Mouse (Mus musculus): ENCODE measurements around the gene Cysltr2. TPM values are rescaled to one million over a fixed set of nuclear protein-coding genes. Genes with fewer than 3 reads are reported as not detected.

The Cysltr2 gene
- polyA plus RNA-seq, 1 experiment from 2014 or later: not detected

DNA sequence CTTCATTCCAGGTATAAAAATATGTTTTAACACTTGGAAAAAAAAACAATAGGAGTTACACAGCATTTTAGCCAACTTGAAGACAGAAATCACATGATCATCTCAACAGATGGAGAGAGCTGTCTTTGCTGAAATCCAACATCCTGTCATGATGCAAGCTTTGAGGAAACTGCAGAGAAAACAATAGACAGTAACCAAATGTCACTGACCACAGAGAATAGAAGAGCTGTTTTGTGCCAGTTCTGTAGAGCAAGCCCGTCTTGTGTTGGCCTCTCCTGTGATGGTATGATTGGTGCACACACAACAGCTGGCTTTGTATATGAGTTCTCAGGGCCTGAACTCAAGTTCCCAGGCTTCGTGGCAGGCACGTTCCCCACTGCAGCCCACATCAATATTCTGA is 68.2 kb downstream of the Cysltr2 start:
- H3K36me3 ChIP-seq: no peaks in the 10 kb centered on the region
- peaks cover 4% of the 10 kb centered on the region; the same call in 1 of the 2 replicates for H3K4me1 ChIP-seq (replicated peaks)
- 84% methylated on average over 3 of the region's 3 CpGs for WGBS
- no peak overlapping the region for H3K4me3 ChIP-seq
- H3K27ac ChIP-seq: no peak overlapping the region
- H3K27me3 ChIP-seq (ENCODE audit: insufficient read depth, poor library complexity, severe bottlenecking): no peaks in the 10 kb centered on the region
- no peaks in the 10 kb centered on the region for H3K9me3 ChIP-seq
- no peak for DNase-seq (ENCODE audit: low spot score)

DNA sequence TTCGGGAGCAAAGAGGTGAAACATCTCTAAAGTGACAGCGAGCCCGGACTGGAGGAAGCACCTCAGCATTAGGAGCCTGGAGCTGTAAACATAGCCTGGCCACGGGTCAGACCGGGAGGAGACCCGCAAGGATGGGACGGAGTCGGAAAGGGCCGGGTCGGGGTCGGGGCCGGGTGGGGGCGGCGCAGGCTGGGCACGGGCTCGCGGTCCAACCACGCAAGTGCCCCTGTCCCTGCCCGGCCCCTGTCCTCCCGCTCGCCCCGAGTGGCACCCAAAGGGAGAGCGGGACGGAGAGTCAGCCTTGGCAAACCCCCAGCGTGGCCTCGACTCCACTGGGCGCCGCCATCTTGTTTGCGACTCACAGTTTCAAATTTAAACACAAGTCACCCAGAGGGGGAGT is 68.8 kb downstream of the Cysltr2 start:
- H3K27ac ChIP-seq: no peak overlapping the region
- H3K4me1 ChIP-seq (replicated peaks): peaks cover 4% of the 10 kb centered on the region; the same call in 1 of the 2 replicates
- WGBS: 96% methylated on average over 29 of the region's 29 CpGs
- H3K27me3 ChIP-seq (ENCODE audit: insufficient read depth, poor library complexity, severe bottlenecking): no peaks in the 10 kb centered on the region
- no peak for DNase-seq (ENCODE audit: low spot score)
- H3K9me3 ChIP-seq: no peaks in the 10 kb centered on the region
- no peak overlapping the region for H3K4me3 ChIP-seq
- H3K36me3 ChIP-seq: no peaks in the 10 kb centered on the region

DNA sequence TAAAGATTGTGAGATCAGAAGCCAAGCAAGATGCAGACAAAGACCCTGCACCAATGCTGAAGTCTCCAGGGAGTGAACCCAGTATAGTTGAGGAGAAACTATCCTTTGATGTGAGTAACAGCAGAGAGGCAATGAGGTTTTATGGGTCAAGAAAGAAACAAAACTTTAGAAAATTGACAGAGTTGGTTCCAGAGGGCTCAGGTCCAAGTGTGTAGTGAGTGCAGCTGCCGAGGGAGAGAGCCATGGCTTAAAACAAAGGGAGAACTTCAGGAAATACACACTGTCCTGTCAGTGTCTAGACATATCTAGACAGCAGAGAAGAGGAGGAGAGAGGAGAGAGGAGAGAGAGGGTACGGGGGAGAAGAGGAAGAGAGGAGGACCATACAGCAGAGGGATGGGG is 72.8 kb downstream of the Cysltr2 start:
- Histone ChIP-seq H3K27ac (no peak overlapping the region), H3K9me3 (no peaks in the 10 kb centered on the region), H3K27me3 (ENCODE audit: insufficient read depth, poor library complexity, severe bottlenecking) (no peaks in the 10 kb centered on the region), H3K4me3 (no peak overlapping the region), H3K36me3 (no peaks in the 10 kb centered on the region), H3K4me1 (replicated peaks) (no peaks in the 10 kb centered on the region)
- no peak for DNase-seq (ENCODE audit: low spot score)
- 72% methylated on average over 2 of the region's 2 CpGs for WGBS

Other genes with a start within 250 kb of the Cysltr2 start
- gene Rcbtb2, start 73.9 kb upstream of the Cysltr2 start, polyA plus RNA-seq (2016; fragmentation: Nextera tagmentation; extraction: Ambion mirVana): 145 and 157 TPM in 2 replicates
- gene Lpar6, start 188.8 kb upstream of the Cysltr2 start, polyA plus RNA-seq (2016; fragmentation: Nextera tagmentation; extraction: Ambion mirVana): 15.4 and 18.0 TPM in 2 replicates

Measured in hindbrain, embryonic 10.5 days (tissue).